Mouse (Mus musculus): ENCODE measurements around the gene Cggbp1. TPM values are rescaled to one million over a fixed set of nuclear protein-coding genes. Genes with fewer than 3 reads are reported as not detected.
A peak's percentile ranks its signal among the peaks of the same experiment; 100 is the strongest.

Cggbp1 gene
- polyA plus RNA-seq, 1 experiment: 76.4 TPM

GRCm38 (mm10) chr16:64872296-64872695, 20.5 kb downstream of the Cggbp1 start:
- Histone ChIP-seq H3K4me1 (ENCODE audit: control insufficient read depth, insufficient read depth, low read length) (no peaks in the 10 kb centered on the region), H3K4me3 (ENCODE audit: insufficient read depth, low read length) (no peak overlapping the region), H3K27ac (ENCODE audit: insufficient read depth, low read depth, low read length) (no peak overlapping the region)

GRCm38 (mm10) chr16:64872841-64873240, 21.0 kb downstream of the Cggbp1 start:
- Histone ChIP-seq H3K4me3 (ENCODE audit: insufficient read depth, low read length) (peak overlapping the region; percentile 47), H3K27ac (ENCODE audit: insufficient read depth, low read depth, low read length) (no peak overlapping the region), H3K4me1 (ENCODE audit: control insufficient read depth, insufficient read depth, low read length) (no peaks in the 10 kb centered on the region)
- no peak for TF ChIP-seq CTCF (IDR thresholded peaks at IDR 0.05; ENCODE audit: low read depth, low read length)
- no peak for TF ChIP-seq POLR2A (IDR thresholded peaks at IDR 0.05; ENCODE audit: borderline replicate concordance, low read depth, low read length)

More at GRCm38 (mm10) chr16:64872296-64872695, 20.5 kb downstream of the Cggbp1 start:
- TF ChIP-seq POLR2A (IDR thresholded peaks at IDR 0.05; ENCODE audit: borderline replicate concordance, low read depth, low read length): no peak
- TF ChIP-seq CTCF (IDR thresholded peaks at IDR 0.05; ENCODE audit: low read depth, low read length): no peak

- Histone ChIP-seq H3K4me1 (ENCODE audit: control insufficient read depth, insufficient read depth, low read length) (no peaks in the 10 kb centered on the region), H3K27ac (ENCODE audit: insufficient read depth, low read depth, low read length) (peak overlapping the region; percentile 85), H3K4me3 (ENCODE audit: insufficient read depth, low read length) (peak overlapping the region; percentile 75)
- TF ChIP-seq CTCF (IDR thresholded peaks at IDR 0.05; ENCODE audit: low read depth, low read length) (no peak), POLR2A (IDR thresholded peaks at IDR 0.05; ENCODE audit: borderline replicate concordance, low read depth, low read length) (no peak)
Observed at GRCm38 (mm10) chr16:64873416-64874305, 21.9 kb downstream of the Cggbp1 start.

- H3K4me3 ChIP-seq (ENCODE audit: insufficient read depth, low read length): no peak overlapping the region
Observed at GRCm38 (mm10) chr16:64875384-64875783, 23.6 kb downstream of the Cggbp1 start.

GRCm38 (mm10) chr16:64875822-64876221, 24.0 kb downstream of the Cggbp1 start:
- TF ChIP-seq POLR2A (IDR thresholded peaks at IDR 0.05; ENCODE audit: borderline replicate concordance, low read depth, low read length): no peak
- no peak for TF ChIP-seq CTCF (IDR thresholded peaks at IDR 0.05; ENCODE audit: low read depth, low read length)
- Histone ChIP-seq H3K4me1 (ENCODE audit: control insufficient read depth, insufficient read depth, low read length) (no peaks in the 10 kb centered on the region; the same call in 1 of the 2 replicates), H3K27ac (ENCODE audit: insufficient read depth, low read depth, low read length) (no peak overlapping the region), H3K4me3 (ENCODE audit: insufficient read depth, low read length) (no peak overlapping the region)

More at GRCm38 (mm10) chr16:64875384-64875783, 23.6 kb downstream of the Cggbp1 start:
- TF ChIP-seq POLR2A (IDR thresholded peaks at IDR 0.05; ENCODE audit: borderline replicate concordance, low read depth, low read length) (no peak), CTCF (IDR thresholded peaks at IDR 0.05; ENCODE audit: low read depth, low read length) (no peak)
- H3K27ac ChIP-seq (ENCODE audit: insufficient read depth, low read depth, low read length): no peak overlapping the region
- no peaks in the 10 kb centered on the region; the same call in 1 of the 2 replicates for H3K4me1 ChIP-seq (ENCODE audit: control insufficient read depth, insufficient read depth, low read length)

- TF ChIP-seq POLR2A (IDR thresholded peaks at IDR 0.05; ENCODE audit: borderline replicate concordance, low read depth, low read length) (no peak), CTCF (IDR thresholded peaks at IDR 0.05; ENCODE audit: low read depth, low read length) (no peak)
- no peak overlapping the region for H3K27ac ChIP-seq (ENCODE audit: insufficient read depth, low read depth, low read length)
- H3K4me1 ChIP-seq (ENCODE audit: control insufficient read depth, insufficient read depth, low read length): no peaks in the 10 kb centered on the region; the same call in 1 of the 2 replicates
- H3K4me3 ChIP-seq (ENCODE audit: insufficient read depth, low read length): no peak overlapping the region
Observed at GRCm38 (mm10) chr16:64876631-64877265, 25.0 kb downstream of the Cggbp1 start.

- Histone ChIP-seq H3K27ac (ENCODE audit: insufficient read depth, low read depth, low read length) (no peak overlapping the region), H3K4me3 (ENCODE audit: insufficient read depth, low read length) (no peak overlapping the region), H3K4me1 (ENCODE audit: control insufficient read depth, insufficient read depth, low read length) (no peaks in the 10 kb centered on the region; the same call in 1 of the 2 replicates)
- no peak for TF ChIP-seq CTCF (IDR thresholded peaks at IDR 0.05; ENCODE audit: low read depth, low read length)
- no peak for TF ChIP-seq POLR2A (IDR thresholded peaks at IDR 0.05; ENCODE audit: borderline replicate concordance, low read depth, low read length)
Observed at GRCm38 (mm10) chr16:64877314-64877713, 25.5 kb downstream of the Cggbp1 start.

GRCm38 (mm10) chr16:64878611-64879132, 26.9 kb downstream of the Cggbp1 start:
- Histone ChIP-seq H3K4me3 (ENCODE audit: insufficient read depth, low read length) (no peak overlapping the region), H3K4me1 (ENCODE audit: control insufficient read depth, insufficient read depth, low read length) (peaks cover under 1% of the 10 kb centered on the region), H3K27ac (ENCODE audit: insufficient read depth, low read depth, low read length) (no peak overlapping the region)
- no peak for TF ChIP-seq CTCF (IDR thresholded peaks at IDR 0.05; ENCODE audit: low read depth, low read length)
- no peak for TF ChIP-seq POLR2A (IDR thresholded peaks at IDR 0.05; ENCODE audit: borderline replicate concordance, low read depth, low read length)

GRCm38 (mm10) chr16:64879735-64880134, 27.9 kb downstream of the Cggbp1 start:
- Histone ChIP-seq H3K27ac (ENCODE audit: insufficient read depth, low read depth, low read length) (no peak overlapping the region), H3K4me1 (ENCODE audit: control insufficient read depth, insufficient read depth, low read length) (peaks cover 7% of the 10 kb centered on the region), H3K4me3 (ENCODE audit: insufficient read depth, low read length) (no peak overlapping the region)
- no peak for TF ChIP-seq POLR2A (IDR thresholded peaks at IDR 0.05; ENCODE audit: borderline replicate concordance, low read depth, low read length)
- TF ChIP-seq CTCF (IDR thresholded peaks at IDR 0.05; ENCODE audit: low read depth, low read length): no peak
